Mouse (Mus musculus): ENCODE measurements around the gene Yaf2.
"Not testable (repeated sequence)": the region's sequence is repeated elsewhere in the genome, so short reads cannot be mapped to it uniquely, and the experiment has no call there.

The Yaf2 gene

GRCm38 (mm10) chr15:93336925-93337761 is at the start of gene Yaf2:
TSS of gene Yaf2 (minus strand) at chr15:93336935.
- DNase-seq (ENCODE audit: low read depth, low spot score) = peak; percentile 81

GRCm38 (mm10) chr15:93381337-93381736 is 44.6 kb upstream of the Yaf2 start:
- DNase-seq (ENCODE audit: low read depth, low spot score) = no peak

DNA sequence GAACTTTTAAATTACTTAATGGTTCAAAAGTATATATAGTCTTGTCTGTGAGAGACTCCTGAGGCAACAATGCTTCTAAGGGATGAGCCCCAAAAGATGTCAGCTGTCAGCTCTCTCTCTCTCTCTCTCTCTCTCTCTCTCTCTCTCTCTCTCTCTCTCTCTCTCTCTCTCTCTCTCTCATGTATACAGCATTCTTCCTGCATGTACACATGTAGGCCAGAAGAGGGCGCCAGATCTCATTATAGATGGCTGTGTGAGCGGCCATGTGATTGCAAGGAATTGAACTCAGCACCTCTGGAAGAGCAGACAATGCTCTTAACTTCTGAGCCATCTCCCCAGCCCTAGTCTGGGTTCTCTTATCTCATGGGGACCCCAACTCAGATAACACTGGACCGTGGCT is 42.4 kb upstream of the Yaf2 start:
- peak; percentile 51 for DNase-seq (ENCODE audit: low read depth, low spot score)

DNA sequence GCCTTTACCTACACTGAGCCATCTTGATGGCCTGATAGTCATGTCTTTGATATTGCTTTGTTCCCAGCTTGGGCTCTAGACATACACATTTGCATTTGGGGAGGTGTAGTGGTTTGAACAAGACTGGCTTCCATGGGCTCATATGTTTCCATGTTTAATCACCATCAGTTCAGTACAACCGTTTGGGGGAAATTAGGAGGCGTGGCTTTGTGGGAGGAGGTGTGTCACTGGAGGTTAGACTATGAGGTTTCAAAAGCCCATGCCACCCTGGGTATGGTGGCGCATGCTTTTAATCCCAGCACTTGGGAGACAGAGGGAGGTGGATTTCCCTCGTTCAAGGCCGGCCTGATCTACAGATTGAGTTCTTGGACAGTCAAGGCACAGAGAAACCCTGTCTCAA is 39.0 kb upstream of the Yaf2 start:
- DNase-seq (ENCODE audit: low read depth, low spot score) = no peak

GRCm38 (mm10) chr15:93372525-93373119 is 35.9 kb upstream of the Yaf2 start:
- not testable (repeated sequence) for DNase-seq (ENCODE audit: low read depth, low spot score)

DNA sequence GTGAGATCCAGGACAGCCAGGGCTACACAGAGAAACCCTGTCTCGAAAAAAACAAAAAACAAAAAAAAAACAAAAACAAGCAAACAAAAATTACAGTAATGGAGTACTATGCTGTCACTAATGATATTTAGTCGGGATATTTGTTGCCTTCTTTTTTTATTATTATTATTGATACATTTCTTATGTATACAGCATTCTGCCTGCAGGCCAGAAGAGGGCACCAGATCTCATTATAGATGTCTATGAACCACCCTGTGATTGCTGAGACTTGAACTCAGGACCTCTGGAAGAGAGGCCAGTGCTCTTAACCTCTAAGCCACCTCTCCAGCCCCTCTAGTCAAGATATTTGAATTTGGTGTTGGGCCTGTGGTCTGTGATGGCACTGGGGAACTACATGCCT is 35.1 kb upstream of the Yaf2 start:
- DNase-seq (ENCODE audit: low read depth, low spot score) = peak; percentile 16

- DNase-seq (ENCODE audit: low read depth, low spot score) = no peak
Measured at GRCm38 (mm10) chr15:93368558-93368957, 31.8 kb upstream of the Yaf2 start.

DNA sequence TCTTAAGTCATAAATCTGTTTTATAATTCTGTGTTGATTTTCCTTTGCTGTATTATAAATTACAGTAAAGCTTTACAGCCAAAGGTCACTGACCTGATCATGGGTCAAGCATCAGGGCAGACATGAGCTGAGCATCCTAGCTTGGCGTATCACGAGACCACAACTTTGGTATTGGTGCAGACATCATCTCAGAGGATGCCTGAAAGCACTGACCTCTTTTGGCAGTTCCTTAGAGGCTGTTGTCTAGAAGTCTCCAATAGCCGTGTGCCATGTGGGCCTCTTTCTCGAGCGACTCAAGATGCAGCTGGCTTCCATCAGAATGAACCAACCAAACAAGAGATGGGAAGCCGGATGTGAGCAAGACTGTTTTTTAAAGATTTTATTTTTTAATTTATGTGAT is 28.8 kb upstream of the Yaf2 start:
- no peak for DNase-seq (ENCODE audit: low read depth, low spot score)

GRCm38 (mm10) chr15:93358346-93359095 is 21.8 kb upstream of the Yaf2 start:
- DNase-seq (ENCODE audit: low read depth, low spot score) = peak; percentile 54

GRCm38 (mm10) chr15:93340630-93341379 is 4.1 kb upstream of the Yaf2 start:
- peak; percentile 58 for DNase-seq (ENCODE audit: low read depth, low spot score)

DNA sequence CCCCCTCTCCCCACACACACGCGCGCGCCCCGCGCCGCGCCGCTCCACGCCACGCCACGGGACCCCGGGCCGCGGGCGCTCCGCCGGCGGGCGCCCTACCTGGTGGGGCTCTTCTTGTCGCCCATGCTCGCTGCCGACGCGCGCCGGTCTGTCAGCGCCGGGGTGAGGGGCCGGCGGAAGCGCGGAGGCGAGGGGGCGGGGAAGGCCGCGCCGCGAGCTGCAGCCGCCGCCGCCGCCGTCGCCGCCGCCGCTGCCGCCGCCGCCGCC is 144 bp downstream of the Yaf2 start:
- no peak for DNase-seq (ENCODE audit: low read depth, low spot score)

- DNase-seq (ENCODE audit: low read depth, low spot score) = peak; percentile 57
Measured at GRCm38 (mm10) chr15:93335821-93336657, 696 bp downstream of the Yaf2 start.

DNA sequence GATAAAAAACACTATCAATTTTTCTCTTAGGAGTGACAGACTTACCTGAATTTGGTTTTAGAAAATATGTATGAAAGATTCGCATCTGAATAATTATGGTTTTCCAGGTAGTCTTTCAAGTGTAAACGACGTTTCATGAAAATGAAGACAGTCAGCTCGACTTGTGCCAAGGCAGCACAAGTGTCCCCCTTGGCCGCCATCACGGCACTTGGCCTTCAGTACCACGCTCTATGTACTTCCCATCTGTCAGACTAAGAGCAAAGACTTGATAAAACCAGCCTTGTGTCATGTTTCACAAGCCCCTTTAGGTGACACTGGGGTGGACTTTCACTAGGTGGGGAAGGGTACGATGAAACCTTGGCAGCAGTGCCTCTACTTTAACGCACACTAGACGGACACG is 5.5 kb downstream of the Yaf2 start:
- no peak for DNase-seq (ENCODE audit: low read depth, low spot score)

GRCm38 (mm10) chr15:93327235-93327634 is 9.5 kb downstream of the Yaf2 start:
- no peak for DNase-seq (ENCODE audit: low read depth, low spot score)

DNA sequence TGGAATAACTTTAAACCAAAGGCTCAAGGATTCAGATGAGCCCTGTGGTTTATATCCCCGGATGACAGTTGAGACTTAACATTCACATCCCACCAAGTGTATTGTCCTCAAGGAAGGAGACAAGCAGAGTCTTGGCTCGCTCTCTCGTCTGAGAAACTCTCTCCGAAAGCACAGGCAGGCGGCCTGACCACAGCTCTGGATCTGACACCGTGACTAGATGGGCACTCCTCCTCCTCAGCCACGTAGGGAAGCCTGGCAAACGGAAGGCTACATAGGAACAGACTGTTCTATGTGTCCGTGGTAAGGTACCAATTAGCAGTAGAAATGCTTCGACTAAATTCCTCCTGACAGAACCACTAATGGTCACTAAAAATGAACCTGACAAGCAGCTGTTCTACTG is 10.1 kb downstream of the Yaf2 start:
- no peak for DNase-seq (ENCODE audit: low read depth, low spot score)

GRCm38 (mm10) chr15:93325360-93325759 is 11.4 kb downstream of the Yaf2 start:
- DNase-seq (ENCODE audit: low read depth, low spot score) = no peak

DNA sequence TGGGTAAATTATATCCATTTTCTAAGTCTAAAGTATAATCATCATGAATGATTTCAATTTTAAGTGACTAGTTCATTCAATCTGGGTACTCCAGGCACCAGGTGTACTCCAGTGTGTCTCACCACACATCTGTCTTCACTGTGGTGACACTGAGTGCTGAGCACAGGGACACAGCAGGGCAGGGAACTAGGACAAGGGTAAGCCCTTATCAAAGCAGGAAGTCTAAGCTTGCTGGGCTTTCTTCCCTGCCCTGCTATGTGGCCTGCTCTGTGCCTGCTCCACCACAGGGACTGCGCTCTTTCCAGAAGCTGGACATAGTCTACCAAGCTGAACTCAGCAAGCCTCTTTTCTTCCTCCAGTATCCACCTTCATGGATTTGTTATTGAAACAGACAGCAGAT is 18.0 kb downstream of the Yaf2 start:
- no peak for DNase-seq (ENCODE audit: low read depth, low spot score)

DNA sequence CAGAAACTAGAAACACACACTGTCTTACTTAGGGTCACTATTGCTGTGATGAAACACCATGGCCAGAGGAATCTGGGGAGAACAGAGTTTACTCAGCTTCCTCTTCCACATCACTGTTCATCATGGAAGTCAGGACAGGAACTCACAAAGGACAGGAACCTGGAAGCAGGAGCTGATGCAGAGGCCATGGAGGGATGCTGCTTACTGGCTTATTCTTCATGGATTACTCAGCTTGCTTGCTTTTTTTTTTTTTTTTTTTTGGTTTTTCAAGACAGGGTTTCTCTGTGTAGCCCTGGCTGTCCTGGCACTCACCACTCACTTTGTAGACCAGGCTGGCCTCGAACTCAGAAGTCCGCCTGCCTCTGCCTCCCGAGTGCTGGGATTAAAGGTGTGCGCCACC is 26.4 kb downstream of the Yaf2 start:
- DNase-seq (ENCODE audit: low read depth, low spot score) = not testable (repeated sequence)

DNA sequence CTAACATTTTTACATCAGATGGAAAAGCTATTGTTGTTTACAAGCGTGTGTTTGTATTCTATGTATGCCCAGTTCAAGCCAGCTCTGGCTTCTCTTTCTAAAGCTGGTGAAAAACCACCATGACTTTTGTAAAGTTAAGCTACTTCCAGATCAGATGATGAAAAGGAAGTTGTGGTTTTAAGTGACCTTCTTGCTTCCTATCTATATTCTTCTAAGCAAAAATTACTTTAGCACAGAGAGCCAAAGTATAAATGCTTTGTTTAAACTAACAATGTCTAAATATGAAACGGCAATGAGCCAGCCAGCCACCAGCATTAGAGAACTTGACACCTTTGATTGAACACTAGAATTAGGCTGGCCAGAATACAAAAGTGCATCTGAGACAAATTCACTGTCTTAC is 38.5 kb downstream of the Yaf2 start:
- DNase-seq (ENCODE audit: low read depth, low spot score) = no peak

DNA sequence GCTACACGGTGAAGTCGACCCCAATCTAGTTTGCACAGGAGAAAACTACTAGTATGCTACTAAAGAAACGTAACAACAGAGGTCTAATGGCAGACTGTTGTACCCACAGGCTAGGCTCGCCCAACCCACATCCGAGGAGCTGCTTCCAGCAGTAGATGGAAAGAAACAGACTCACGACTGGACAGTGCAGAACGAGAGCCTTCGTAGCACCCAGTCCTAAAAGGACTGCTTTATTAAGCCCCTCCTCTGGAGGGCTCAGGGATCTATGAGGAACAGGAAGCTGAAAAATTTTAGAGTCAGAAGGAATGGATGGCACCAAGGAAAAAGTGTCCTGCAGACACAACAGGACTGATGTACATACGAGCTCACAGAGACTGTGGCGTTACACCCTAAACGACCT is 42.3 kb downstream of the Yaf2 start:
- no peak for DNase-seq (ENCODE audit: low read depth, low spot score)

- DNase-seq (ENCODE audit: low read depth, low spot score) = no peak
Measured at GRCm38 (mm10) chr15:93288321-93288720, 48.4 kb downstream of the Yaf2 start.

Data from 3T3-L1 (cell line).